Mouse (Mus musculus) large intestine, adult 2 months (tissue): ENCODE measurements at regions not wholly inside any gene's neighbourhood (a gene's known extent, or its start where the extent isn't known, plus 50 kb on each side); places are given as distances from the start of the nearest gene placed in this dataset.

Source experiments
- DNase-seq: peaks from one replicate; pipeline ENCODE4 v3.0.0-alpha.2; 2012; ENCODE audit warnings: low read depth, low spot score
- WGBS: fragments of 180-500 bp; shearing (Covaris S2); methylation state at CpG from one replicate; pipeline ENCODE4 v1.1.7; 2018; 5-methylcytosine and 5-hydroxymethylcytosine counted together

- WGBS: 15% methylated on average over 1 of the region's 1 CpGs
- no peak for DNase-seq
Measured at GRCm38 (mm10) chr13:83867211-83867610, 354.9 kb upstream of the Tmem161b start.

DNA sequence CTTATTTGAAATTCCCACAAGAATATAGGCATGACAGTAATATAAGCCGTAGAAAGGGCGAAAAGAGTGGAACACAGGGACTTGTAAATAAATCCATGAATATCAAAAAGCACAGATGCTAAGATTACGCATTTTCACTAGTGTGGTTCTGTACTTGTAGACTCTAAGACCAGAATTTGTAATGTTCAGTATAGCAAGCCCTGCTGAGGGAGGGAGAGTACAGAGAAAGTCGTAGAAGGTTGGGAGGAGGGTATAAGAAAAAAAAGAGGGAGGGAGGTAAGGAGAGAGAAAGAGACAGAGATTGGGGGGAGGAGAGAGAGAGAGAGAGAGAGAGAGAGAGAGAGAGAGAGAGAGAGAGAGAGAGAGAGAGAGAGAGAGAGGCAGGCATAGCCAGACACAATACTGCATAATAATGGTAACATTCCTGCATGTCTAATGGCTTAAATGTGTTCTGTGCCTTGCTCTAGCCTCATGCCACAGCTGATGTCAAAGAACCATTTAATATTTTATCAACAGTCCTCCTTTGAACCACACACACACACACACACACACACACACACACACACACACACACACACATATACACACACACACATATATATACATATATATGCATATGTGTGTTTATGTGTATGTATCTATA lies 354.1 kb upstream of the Tmem161b start:
- WGBS: 81% methylated on average over 4 of the region's 4 CpGs
- DNase-seq: no peak

DNA sequence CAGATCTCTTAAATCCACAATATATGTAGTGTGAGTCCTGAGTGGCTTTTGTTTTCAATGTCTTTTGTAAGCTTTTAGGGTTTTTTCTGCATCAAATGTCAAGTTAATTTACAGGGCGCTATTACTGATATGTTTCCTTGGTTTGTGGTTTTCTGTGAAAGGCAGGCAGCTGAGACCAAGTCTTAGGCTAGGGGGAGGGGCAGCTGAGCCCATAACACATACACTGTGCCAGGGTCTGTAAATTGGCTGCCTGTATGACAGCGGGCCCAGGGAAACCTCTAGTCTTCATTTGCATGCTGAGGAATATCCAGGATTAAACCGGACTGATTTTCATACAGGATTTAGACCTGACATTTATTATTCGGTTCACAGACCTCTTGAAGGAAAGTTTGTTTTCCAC lies 353.2 kb upstream of the Tmem161b start:
- WGBS: 60% methylated on average over 4 of the region's 4 CpGs
- DNase-seq: no peak

DNA sequence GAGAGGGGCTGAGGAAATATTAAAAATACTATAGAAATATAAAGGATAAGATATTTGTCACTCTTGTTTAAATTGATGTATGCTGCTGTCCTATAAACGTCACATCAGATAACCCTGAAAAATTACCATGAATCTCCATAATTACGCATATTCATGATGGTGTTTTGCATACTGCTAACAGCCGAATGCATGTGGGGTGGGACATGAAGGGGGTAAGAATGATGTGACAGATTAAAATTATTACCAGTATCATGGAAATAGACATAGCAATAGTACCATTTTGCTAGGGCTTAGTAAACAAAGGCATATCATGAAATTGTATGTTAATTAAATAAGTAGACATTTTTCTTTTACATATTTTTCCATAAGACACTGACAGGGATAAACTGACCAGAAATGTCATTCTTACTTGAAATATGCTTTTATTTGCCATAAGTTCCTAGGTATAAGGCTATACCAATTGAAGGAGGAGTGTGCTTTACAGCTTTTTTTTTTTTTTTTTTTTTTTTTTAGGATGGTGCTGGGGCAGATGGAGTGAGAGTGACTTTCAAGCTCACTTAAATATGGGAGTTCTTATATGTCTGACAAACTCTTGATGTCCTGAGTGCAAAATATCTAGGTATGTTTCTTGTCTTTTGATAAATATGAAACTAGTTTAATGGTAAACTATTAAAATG lies 349.8 kb upstream of the Tmem161b start:
- 66% methylated on average over 3 of the region's 3 CpGs for WGBS
- DNase-seq: no peak

DNA sequence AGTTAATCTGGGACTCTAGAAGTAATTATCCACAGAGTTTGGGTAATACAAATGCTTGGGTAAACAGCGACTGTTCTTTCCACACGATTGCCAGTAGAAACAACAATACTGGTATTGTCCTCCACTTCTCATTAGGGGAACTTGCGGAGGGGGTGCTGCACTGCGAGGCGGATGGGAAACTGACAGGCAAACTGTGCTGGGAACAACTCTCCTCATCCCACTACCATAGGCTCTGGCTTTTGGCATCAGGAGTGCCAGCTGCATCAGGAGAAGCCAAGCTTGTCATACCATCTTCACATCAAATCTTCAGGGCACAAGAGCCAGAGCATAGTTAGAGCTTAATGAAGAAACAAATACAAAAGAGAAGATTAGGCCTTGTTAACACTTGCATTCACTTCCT lies 349.2 kb upstream of the Tmem161b start:
- DNase-seq: no peak
- WGBS: 25% methylated on average over 5 of the region's 5 CpGs

DNA sequence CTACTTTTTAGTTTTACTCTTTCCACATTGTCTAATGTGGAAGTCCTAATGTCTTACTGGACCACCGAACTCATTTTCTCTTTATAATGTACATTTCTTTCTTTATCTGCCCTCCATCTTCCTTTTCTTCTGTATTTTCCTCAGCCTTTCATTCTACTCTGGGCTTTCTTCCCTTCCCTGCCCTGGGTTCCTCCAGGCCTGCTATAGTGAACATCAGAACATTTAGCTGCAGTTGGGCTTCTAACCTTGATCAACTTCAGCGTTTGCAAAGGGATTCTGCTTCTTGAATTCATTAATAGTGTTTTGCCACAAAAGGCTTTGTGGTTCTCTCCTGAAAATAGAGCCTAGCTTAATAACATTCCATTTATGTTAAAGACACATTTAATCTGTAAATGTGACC lies 342.5 kb upstream of the Tmem161b start:
- WGBS: 73% methylated on average over 2 of the region's 2 CpGs
- DNase-seq: no peak

- 77% methylated on average over 2 of the region's 2 CpGs for WGBS
- DNase-seq: no peak
Measured at GRCm38 (mm10) chr13:83880305-83880704, 341.8 kb upstream of the Tmem161b start.

DNA sequence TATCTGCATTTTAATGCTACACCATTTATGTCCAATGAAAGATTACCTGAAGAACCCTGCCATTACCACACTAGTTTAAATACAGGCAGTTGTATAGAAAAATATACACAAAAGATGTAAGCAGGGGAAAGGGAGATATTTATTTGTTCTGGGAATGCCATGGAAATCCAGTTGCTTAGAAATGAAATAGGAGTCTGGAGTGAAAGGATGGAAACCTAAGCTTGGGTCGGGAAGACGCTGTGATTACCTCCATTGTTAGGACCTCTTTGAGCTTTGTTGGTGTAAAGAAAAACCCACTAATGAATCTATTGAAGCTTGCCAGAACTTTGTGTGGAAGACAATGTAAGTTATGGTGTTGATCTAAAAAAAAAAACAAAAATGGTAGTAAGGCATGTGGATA lies 341.3 kb upstream of the Tmem161b start:
- DNase-seq: no peak
- 84% methylated on average over 2 of the region's 2 CpGs for WGBS

DNA sequence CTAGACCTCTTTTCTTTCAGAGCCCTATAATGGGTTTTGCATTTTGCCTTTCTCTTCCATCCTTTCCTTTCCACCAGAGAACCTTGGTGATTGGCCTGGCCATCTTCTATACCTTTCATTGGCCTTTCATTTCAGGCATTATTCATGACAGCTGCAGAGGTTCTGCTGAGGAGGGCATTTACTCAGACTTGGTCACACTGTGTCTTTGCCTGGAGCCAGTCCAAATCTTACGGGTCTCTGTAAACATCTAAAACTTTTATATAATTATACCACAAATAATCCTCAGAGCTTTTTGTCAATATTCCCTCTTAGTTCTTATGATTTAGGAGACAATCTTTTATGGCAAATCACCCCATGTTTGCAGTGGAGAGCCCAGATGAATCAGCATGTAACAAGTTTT lies 339.3 kb upstream of the Tmem161b start:
- DNase-seq: no peak
- 26% methylated on average over 1 of the region's 1 CpGs for WGBS

DNA sequence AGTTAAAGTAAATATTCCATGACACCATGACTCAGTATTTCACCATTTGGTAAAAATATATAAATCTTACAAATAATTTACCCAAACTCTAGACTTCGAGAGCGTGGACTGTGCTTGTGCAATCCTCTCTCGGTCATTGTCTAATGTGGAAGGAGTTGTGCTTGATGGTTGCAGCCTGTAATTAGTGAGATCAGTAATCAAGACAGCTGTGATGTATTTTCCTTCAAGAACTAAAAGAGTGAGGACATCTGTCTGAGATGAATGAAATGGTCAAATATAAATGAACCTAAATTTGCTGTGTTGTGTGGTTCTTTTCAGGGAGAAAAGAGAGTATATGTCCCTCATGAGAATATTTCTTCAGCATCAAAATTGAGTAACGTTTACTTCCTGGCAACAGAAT lies 338.3 kb upstream of the Tmem161b start:
- no peak for DNase-seq
- 77% methylated on average over 4 of the region's 4 CpGs for WGBS

DNA sequence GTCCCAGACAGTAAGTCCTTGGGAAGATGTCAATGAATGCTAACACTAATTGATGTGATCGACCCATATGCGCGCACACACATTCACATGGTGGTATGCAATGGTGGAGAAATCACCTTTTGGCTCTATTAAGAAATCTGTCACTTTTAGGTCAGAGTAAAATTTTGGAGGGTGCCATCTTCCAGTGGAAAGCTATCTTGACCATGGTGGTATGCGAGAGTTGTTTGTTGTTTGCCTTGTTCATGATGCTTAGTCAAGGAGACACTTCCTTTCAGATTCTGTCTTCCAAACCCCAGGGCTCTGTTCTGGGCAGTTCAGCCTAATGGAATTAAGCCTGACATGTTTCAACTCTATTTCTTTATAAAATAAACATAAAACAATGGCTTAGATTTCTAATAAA lies 337.9 kb upstream of the Tmem161b start:
- 92% methylated on average over 4 of the region's 4 CpGs for WGBS
- DNase-seq: no peak

DNA sequence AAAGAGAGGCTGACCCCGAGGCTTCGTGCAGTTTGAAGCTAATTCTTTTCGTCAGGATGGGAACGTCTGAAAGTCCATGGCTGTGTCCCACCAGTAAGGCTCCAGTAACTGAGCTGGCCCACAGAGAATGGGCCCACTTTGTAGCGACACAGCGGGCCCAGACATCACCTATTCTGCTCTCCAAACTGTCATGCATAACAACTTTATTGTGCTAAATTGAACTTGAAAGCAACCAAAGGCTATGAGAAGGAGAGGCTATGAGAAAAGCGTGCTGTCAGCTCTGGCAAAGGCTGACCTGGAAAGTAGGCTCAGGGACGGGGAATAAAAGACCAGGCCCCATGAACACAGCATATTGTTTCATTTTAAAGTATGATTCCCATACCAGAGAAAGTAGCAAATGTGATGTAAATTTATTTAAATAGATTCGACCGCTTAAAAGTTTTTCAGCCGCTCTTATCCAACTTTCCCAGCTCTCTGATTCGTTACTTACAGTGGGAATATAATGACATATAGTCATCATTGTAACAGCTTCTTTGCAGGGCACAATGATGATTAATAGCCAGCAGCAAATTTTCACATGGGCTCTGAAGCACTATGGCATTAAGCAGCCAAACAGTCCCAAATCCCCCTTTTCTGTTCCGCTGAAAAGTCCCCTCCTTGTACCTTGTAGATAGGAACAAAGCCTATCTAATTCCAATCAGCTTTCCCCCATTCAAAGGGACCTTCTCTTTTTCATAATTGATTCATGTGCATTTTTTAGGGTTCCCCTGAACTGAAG lies 337.1 kb upstream of the Tmem161b start:
- 79% methylated on average over 13 of the region's 13 CpGs for WGBS
- DNase-seq: no peak

GRCm38 (mm10) chr13:83885729-83886128 lies 336.4 kb upstream of the Tmem161b start:
- WGBS: 72% methylated on average over 4 of the region's 4 CpGs
- no peak for DNase-seq

DNA sequence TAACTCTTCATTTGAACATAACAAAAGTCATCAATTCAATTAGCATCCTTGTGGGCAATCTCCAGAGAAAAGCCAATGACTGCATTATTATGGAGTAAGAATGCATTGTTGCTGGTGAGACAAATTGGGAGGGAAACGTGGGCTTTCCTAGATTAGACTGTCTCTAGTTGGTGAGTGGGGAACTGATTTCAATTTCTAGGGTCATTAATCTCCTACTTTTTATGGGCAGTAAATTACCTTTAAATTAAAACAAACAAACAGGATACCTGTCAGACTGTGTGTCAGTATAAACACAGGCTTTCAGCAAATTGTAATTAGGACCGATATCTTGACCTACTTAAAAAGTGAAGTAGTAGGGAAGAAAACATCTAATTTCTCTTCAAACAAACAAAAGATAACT lies 307.4 kb upstream of the Tmem161b start:
- DNase-seq: no peak
- 48% methylated on average over 2 of the region's 2 CpGs for WGBS

- 75% methylated on average over 2 of the region's 2 CpGs for WGBS
- DNase-seq: no peak
Measured at GRCm38 (mm10) chr13:83932761-83933160, 289.3 kb upstream of the Tmem161b start.

- WGBS: 82% methylated on average over 4 of the region's 4 CpGs
- no peak for DNase-seq
Measured at GRCm38 (mm10) chr13:83946495-83946894, 275.6 kb upstream of the Tmem161b start.

DNA sequence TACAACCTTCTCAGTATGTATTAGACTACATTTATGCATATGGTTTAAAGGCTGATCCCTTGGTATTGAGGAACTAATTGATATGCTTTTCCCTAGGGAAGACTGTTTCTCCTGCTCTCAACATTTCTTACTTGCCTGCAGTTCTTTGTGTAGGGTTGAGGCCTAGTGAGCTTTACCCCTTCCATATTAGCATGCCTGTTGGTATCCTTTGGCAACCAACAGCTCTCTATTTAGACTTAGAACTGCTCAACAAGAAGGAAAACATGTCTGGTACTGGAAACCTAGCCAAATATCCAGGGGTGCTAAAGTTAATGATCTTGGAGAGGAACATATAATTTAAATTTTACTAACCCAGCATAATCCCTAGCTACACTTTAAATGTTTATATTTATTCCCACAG lies 270.9 kb upstream of the Tmem161b start:
- DNase-seq: no peak

DNA sequence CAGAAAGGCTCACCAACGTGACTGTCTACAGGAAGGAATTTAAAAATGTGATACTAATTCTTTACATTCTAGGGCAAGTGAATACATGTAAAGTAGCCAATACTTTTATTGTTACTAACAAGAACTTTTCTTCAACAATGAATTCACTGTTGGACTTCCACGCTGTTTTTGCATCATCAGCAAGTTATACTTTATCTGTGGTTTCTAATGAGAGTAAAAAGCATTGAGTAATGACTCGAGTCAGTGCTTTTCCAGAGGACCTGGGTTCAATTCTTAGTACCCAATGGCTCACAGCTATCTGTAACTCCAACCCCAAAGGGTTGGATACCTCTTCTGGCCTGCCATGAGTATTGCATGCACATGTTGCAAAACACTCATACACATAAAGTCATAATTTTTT lies 270.3 kb upstream of the Tmem161b start:
- no peak for DNase-seq
- 68% methylated on average over 3 of the region's 3 CpGs for WGBS

GRCm38 (mm10) chr13:83952353-83952752 lies 269.7 kb upstream of the Tmem161b start:
- DNase-seq: no peak
- WGBS: 18% methylated on average over 4 of the region's 4 CpGs

DNA sequence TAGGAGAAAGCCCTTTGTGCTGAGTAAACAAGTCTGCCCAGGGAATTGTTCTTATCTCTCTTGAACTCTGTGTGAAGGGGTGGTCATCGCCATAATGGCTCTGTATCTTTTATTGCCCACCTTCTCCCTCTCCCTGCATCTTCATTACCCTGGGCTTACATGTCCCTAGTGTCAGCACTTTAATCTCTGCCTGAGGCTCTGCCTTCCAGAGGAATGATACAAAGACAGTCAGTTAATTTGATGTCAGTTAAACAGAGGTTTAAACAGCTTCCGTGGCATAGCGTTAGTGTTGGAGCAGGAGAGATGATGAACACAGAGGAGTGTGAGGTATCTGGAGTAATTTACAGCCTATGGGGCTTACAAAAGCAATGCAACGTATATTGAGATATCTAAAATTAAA lies 269.2 kb upstream of the Tmem161b start:
- no peak for DNase-seq
- WGBS: 13% methylated on average over 4 of the region's 4 CpGs

DNA sequence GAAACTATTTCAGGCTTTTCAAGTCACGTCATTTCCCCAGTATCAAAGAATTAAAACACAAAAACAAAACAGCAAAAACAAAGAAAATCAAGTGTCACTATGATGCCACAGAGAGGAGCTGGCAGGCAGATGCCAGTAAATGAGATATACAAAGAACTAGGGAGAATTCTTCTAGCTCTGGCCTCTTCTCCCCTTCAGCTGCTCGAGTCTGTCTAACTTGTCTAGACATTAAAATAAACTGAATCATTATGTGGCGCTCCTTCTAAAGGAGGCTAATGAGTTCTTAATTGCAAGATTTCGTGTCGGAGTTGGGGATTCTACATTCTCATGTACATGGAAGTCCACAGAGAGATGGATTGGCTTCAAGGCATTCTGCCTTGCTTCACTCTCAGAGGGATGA lies 266.4 kb upstream of the Tmem161b start:
- 73% methylated on average over 5 of the region's 5 CpGs for WGBS
- no peak for DNase-seq
